Mouse (Mus musculus) R1 (cell line): ENCODE measurements around the gene Usp32.
"Not testable (repeated sequence)": the region's sequence is repeated elsewhere in the genome, so short reads cannot be mapped to it uniquely, and the experiment has no call there.

Experiments used
- DNase-seq: peaks from one replicate; pipeline ENCODE4 v3.0.0-alpha.2; 2018; ENCODE audit warnings: low read depth, low spot score

Gene Usp32

GRCm38 (mm10) chr11:85139581-85140540 lies at the start of gene Usp32:
Gene Usp32, minus strand, starts transcription at chr11:85140161.
- peak; percentile 97 for DNase-seq

GRCm38 (mm10) chr11:85189110-85189509 lies 49.1 kb upstream of the Usp32 start:
- no peak for DNase-seq

DNA sequence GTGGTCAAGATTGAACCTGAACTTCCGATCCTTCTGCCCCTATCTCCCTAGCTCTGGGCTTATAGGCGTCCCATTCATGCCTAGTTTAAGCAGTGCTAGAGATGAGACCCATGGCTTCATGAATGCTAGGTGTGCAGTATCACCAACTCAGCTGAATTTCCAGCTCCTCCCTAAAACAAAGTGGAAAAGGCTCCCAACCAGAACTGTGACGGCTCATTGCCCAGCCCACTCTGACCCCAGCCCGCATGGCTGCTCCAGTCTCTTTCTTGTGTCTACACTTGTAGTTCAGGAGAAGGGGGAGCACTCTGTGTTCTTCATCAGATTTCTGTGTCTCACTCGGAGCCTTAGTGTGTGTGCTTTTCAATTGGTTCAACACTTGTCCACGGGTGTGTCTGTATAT lies 44.9 kb upstream of the Usp32 start:
- no peak for DNase-seq

- DNase-seq, result peak; percentile 91
Observed at GRCm38 (mm10) chr11:85184082-85184481, 44.1 kb upstream of the Usp32 start.

- DNase-seq, result no peak
Observed at GRCm38 (mm10) chr11:85183284-85183779, 43.4 kb upstream of the Usp32 start.

DNA sequence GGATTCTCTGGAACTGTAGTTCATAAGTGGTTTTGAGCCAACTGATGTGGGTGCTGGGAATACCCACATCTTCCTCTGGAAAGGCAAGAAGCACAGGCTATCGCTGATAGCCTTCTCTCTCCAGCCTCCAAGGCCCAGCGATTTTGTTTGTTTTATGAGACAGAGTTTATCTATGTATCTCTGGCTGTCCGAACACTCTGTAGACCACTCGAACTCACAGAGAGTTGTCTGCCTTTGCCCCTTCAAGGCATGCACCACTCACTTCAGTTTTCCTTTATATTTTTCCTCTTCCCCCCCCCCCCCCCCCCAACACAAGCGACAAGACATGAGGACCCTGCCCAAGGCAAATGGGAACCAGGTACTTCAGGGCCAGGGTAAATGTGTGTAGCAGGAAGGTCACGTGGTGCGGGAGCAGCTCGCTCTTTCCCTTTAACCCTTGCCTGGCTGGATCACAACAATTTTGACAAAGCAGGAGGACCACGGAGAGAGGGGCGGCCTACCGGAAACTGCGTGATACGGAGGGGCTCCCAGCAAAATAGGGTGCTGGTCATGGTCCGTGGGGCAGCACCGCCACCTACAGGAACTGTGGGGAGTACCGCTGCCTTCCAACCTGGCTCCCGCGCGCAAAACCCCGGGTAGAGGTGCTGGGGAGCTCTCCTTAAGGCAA lies 42.8 kb upstream of the Usp32 start:
- DNase-seq, result peak; percentile 90

DNA sequence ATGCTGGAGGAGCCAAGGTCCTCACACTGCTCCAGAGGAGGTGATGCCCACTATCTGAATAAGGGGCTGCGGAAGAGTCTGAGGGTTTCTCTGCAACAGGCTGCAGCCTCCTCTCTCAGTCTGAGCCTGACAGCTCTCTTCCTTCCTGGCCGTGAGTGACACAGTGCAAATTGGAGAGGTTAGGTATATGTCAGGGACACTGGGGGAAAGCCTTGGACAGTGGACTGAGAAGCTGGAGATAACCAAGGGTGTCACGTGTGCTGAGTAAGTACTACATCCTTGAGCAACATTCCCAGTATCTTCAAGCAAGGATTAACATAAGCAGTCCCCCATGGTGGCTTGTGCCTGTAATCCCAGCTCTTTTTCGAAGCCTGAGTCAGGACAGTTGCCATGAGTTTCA lies 38.5 kb upstream of the Usp32 start:
- DNase-seq, result no peak

- DNase-seq, result no peak
Observed at GRCm38 (mm10) chr11:85177761-85178160, 37.8 kb upstream of the Usp32 start.

DNA sequence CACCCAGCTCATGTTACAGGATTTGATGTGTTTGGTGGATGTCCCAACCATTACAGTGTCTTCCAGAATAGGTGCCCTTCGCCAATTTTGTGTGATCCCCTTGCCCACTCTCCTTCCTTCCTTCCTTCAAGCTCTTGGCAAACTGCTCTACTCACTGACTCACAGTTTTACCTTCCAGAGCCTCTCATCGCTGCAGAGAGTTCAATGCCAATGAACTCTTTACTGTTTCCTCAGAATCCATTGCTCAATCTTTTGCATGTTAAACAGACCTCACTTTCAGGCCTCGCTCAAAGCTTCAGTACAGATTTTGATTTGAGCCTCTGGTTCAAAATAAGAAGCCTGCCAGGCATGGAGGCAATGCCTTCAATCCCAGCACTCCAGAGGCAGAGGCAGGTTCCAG lies 36.0 kb upstream of the Usp32 start:
- no peak for DNase-seq

GRCm38 (mm10) chr11:85170833-85171232 lies 30.9 kb upstream of the Usp32 start:
- no peak for DNase-seq

- peak; percentile 82 for DNase-seq
Observed at GRCm38 (mm10) chr11:85170058-85170740, 30.2 kb upstream of the Usp32 start, which contains the start of gene 1700125H20Rik. Gene 1700125H20Rik, plus strand, starts transcription at chr11:85170404.

DNA sequence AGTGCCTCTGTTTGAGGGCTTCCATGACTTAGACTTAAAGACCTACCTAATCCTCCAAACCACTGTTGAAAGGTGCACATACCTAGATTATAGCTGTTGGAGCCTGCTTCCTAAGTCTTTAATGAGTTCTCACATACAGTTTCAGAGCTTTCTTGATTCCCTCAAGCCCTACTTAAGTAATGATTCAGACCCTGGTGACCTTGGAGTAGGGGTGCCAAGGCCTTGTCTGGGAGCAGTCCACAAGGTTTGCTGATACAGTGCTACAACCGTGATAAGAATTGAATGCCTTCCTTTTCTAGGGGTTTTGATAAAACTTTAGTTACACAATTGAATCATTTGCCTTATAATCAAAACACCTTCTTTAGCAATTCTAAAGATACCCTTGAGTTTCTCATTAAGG lies 27.5 kb upstream of the Usp32 start:
- no peak for DNase-seq

- no peak for DNase-seq
Observed at GRCm38 (mm10) chr11:85164371-85164770, 24.4 kb upstream of the Usp32 start.

DNA sequence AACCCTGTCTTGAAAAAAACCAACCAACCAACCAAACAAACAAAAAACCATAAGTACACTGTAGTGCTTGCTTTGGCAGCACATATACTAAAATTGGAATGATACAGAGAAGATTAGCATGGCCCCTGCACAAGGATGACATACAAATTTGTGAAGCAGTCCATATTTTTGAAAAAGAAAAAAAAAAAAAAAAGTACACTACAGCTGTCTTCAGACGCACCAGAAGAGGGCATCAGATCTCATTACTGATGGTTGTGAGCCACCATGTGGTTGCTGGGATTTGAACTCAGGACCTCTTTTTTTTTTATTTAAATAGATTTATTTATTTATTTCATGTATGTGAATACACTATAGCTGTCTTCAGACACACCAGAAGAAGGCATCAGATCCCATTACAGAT lies 23.1 kb upstream of the Usp32 start:
- DNase-seq, result not testable (repeated sequence)

DNA sequence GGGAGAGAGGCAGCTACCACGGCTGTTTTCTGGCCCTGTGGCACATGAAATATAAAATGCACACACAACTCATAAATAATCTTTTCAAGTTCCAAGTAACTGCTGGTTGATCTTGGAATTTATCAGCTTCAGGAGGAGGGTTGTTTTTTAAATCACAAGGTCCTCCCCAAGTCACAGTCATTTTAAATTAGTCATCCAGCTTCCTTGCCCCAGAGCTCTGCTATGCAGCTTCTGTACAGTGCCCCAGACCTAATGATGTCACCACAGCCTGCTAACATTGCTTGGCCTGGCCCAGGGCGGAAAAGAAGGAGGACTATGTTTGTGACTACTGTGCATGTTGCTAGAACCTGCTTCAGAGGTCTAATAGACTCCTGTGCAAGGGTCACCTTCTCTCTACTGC lies 17.3 kb upstream of the Usp32 start:
- no peak for DNase-seq

- DNase-seq, result no peak
Observed at GRCm38 (mm10) chr11:85152256-85152930, 12.4 kb upstream of the Usp32 start.

GRCm38 (mm10) chr11:85138776-85139474 lies 1.0 kb downstream of the Usp32 start:
- peak; percentile 9 for DNase-seq

DNA sequence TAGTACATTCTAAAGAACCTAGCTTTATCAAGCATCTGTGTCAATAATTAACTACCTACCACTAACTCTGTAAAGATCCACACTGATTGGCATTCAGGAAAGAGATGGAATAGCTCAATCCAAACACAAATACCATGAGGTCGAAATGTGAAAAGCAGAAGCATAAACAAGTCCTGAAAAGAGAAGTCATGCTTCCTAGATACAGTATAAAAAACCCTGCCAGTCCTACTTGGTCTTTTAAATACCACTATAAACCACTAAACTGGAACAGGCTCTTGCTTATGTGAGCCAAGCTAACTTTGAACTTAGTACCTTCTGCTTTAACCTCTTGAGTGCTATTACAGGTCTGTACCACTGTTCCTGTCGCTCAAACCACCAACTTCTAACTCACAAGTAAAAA lies 8.4 kb downstream of the Usp32 start:
- DNase-seq, result no peak

GRCm38 (mm10) chr11:85128883-85129282 lies 11.1 kb downstream of the Usp32 start:
- no peak for DNase-seq

GRCm38 (mm10) chr11:85126257-85127102 lies 13.5 kb downstream of the Usp32 start:
- DNase-seq, result no peak
